Mouse (Mus musculus) forebrain, embryonic 12.5 days (tissue): ENCODE data around the gene Poc1a. TPM values are rescaled to one million over a fixed set of nuclear protein-coding genes. Genes with fewer than 3 reads are reported as not detected.

Experiments
- ATAC-seq: fragments of 200-750 bp; cut with Nextera tagmentation; 2 replicates; pipeline ENCODE4 v1.8.0; 2017; ENCODE audit warnings: moderate TSS enrichment; ENCODE audit not compliant: low FRiP score
- H3K27ac ChIP-seq: fragments of 300-500 bp; sonication (generic); 2 replicates; pipeline ENCODE4 v1.5.1; 2016; ENCODE audit warnings: mild to moderate bottlenecking
- H3K27me3 ChIP-seq: fragments of 300-500 bp; sonication (generic); 2 replicates; pipeline ENCODE4 v1.6.1; 2016; ENCODE audit warnings: mild to moderate bottlenecking
- H3K36me3 ChIP-seq: fragments of 300-500 bp; sonication (generic); replicated peaks from 2 replicates; pipeline ENCODE4 v1.6.1; 2016; ENCODE audit warnings: mild to moderate bottlenecking
- H3K4me1 ChIP-seq: fragments of 300-500 bp; sonication (generic); 2 replicates; pipeline ENCODE4 v1.6.1; 2016
- H3K4me2 ChIP-seq: fragments of 300-500 bp; sonication (generic); 2 replicates; pipeline ENCODE4 v1.6.1; 2016; ENCODE audit warnings: mild to moderate bottlenecking, moderate library complexity
- H3K4me3 ChIP-seq: fragments of 300-500 bp; sonication (generic); replicated peaks from 2 replicates; pipeline ENCODE4 v1.5.1; 2016; ENCODE audit warnings: mild to moderate bottlenecking
- H3K9ac ChIP-seq: fragments of 300-500 bp; sonication (generic); 2 replicates; pipeline ENCODE4 v1.6.1; 2016; ENCODE audit warnings: mild to moderate bottlenecking
- H3K9me3 ChIP-seq: fragments of 300-500 bp; sonication (generic); 2 replicates; pipeline ENCODE4 v1.6.1; 2016
- WGBS: fragments of 180-500 bp; shearing (Covaris S2); methylation state at CpG from one replicate; pipeline ENCODE4 v1.1.7; 2016; 5-methylcytosine and 5-hydroxymethylcytosine counted together
- polyA plus RNA-seq: library from polyadenylated mRNA; unstranded; fragments of >200 nt; fragmentation: Nextera tagmentation; extraction: Ambion mirVana; gene quantifications from 2 replicates; pipeline ENCODE4 v1.2.1, GENCODE M21; 2016

The Poc1a gene
- polyA plus RNA-seq, 1 experiment from 2014 or later = 23.8 TPM

DNA sequence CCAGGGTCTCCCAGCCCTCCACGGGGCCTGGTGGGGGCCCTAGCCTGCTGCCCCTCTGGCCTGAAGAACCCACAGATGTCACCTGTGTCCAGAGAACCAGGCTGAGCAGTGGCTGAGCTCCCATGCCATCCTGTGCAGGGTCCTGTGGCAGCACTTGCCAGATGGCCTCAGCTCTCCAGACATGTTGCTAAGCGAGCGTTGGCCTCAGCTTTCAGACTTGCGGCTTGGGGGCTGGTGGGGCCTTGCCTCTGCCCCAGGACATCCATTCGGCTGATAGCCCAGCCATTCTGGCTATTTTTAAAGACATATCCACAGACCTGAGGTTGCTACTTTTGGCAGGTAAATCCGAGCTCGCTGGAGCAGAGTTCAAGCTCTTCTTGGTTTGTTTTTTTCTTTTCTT lies 93.1 kb downstream of the Poc1a start:
- no peak overlapping the region for H3K4me3 ChIP-seq
- no peaks in the 10 kb centered on the region; the same call in 1 of the 2 replicates for H3K27me3 ChIP-seq
- H3K36me3 ChIP-seq = peaks cover 56% of the 10 kb centered on the region
- H3K9me3 ChIP-seq = no peaks in the 10 kb centered on the region
- H3K4me1 ChIP-seq = peaks cover 38% of the 10 kb centered on the region
- no peak overlapping the region for H3K4me2 ChIP-seq
- ATAC-seq = no peak
- WGBS = 85% methylated on average over 7 of the region's 7 CpGs
- H3K27ac ChIP-seq = no peak overlapping the region
- H3K9ac ChIP-seq = no peak overlapping the region

- H3K4me3 ChIP-seq = no peak overlapping the region
- no peak overlapping the region for H3K27ac ChIP-seq
- WGBS = 84% methylated on average over 8 of the region's 8 CpGs
- H3K36me3 ChIP-seq = peaks cover 42% of the 10 kb centered on the region
- H3K9ac ChIP-seq = no peak overlapping the region
- ATAC-seq = no peak
- H3K4me2 ChIP-seq = no peak overlapping the region
- peaks cover 7% of the 10 kb centered on the region; the same call in 1 of the 2 replicates for H3K4me1 ChIP-seq
- H3K27me3 ChIP-seq = peaks cover 3% of the 10 kb centered on the region; the same call in 1 of the 2 replicates
- no peaks in the 10 kb centered on the region for H3K9me3 ChIP-seq
These were observed 96.4 kb downstream of the Poc1a start for GRCm38 (mm10) chr9:106377247-106377646.

DNA sequence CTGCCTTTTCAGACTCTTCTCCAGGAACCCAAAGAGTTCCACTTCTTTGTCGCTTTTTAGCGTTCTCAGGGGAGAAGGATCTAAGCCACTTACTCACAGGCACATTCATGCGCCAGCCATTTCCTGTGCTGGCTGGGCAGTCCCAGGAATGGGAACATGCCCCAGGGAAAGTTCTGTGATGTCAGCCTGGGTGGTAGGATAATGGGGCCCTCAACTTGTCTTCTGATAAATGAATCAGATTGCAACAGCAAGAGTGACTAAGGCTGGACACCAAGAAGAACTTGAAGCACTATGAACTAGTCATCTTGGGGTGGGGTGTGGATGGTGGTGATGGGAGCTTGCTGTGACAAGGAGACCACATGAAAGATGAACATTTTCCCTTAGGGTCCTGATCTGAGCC lies 97.2 kb downstream of the Poc1a start:
- H3K36me3 ChIP-seq = peaks cover 34% of the 10 kb centered on the region
- no peak overlapping the region for H3K9ac ChIP-seq
- peaks cover 2% of the 10 kb centered on the region; the same call in 1 of the 2 replicates for H3K4me1 ChIP-seq
- 81% methylated on average over 3 of the region's 3 CpGs for WGBS
- H3K4me2 ChIP-seq = no peak overlapping the region
- ATAC-seq = no peak
- H3K9me3 ChIP-seq = no peaks in the 10 kb centered on the region
- no peak overlapping the region for H3K4me3 ChIP-seq
- H3K27me3 ChIP-seq = peaks cover 4% of the 10 kb centered on the region; the same call in 1 of the 2 replicates
- no peak overlapping the region for H3K27ac ChIP-seq

- Histone ChIP-seq H3K4me2 (no peak overlapping the region), H3K9ac (no peak overlapping the region), H3K27me3 (peaks cover 4% of the 10 kb centered on the region; the same call in 1 of the 2 replicates), H3K27ac (no peak overlapping the region), H3K4me1 (peaks cover 10% of the 10 kb centered on the region), H3K36me3 (peaks cover 27% of the 10 kb centered on the region), H3K4me3 (no peak overlapping the region), H3K9me3 (no peaks in the 10 kb centered on the region)
- 74% methylated on average over 9 of the region's 9 CpGs for WGBS
- ATAC-seq = no peak
These were observed 97.9 kb downstream of the Poc1a start for GRCm38 (mm10) chr9:106378753-106379152.

DNA sequence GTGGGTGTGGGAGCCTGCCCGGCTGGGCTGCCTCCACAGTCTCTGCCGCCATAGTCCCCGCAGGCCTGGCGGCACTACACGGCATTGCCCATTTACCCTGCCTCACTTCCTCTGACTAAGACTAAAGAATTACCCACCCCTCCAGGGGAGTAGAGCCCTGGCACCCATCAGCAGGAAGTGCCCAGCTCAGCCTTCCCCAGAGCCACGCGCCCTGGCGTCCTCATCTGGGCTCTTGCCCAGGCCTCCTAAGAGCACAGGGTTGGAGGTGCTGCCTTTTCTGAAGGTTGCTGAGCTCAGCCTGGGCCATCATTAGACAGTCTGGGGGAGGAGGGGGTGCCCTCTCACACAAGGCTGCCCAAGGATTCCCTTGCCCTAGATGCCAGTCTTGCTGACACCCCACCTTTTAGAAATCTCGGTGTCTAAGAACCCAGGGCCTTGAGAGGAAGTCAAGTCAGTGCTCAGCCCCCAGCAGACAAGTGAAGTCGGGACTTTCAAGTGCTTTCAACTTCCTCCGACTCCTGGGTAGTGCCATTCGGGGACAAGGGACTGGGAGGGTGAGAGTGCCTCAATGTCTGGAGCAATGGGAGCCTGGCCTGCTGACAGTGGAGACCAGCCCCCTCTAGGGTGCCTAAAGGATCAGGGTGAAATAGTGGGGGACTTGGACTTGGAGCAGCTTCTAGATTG lies 105.5 kb downstream of the Poc1a start:
- Histone ChIP-seq H3K4me2 (no peak overlapping the region), H3K27ac (no peak overlapping the region), H3K27me3 (peaks cover 16% of the 10 kb centered on the region; the same call in 1 of the 2 replicates), H3K4me1 (peaks cover 32% of the 10 kb centered on the region), H3K9ac (no peak overlapping the region), H3K36me3 (no peaks in the 10 kb centered on the region), H3K9me3 (no peaks in the 10 kb centered on the region), H3K4me3 (no peak overlapping the region)
- 90% methylated on average over 12 of the region's 12 CpGs for WGBS
- no peak for ATAC-seq

DNA sequence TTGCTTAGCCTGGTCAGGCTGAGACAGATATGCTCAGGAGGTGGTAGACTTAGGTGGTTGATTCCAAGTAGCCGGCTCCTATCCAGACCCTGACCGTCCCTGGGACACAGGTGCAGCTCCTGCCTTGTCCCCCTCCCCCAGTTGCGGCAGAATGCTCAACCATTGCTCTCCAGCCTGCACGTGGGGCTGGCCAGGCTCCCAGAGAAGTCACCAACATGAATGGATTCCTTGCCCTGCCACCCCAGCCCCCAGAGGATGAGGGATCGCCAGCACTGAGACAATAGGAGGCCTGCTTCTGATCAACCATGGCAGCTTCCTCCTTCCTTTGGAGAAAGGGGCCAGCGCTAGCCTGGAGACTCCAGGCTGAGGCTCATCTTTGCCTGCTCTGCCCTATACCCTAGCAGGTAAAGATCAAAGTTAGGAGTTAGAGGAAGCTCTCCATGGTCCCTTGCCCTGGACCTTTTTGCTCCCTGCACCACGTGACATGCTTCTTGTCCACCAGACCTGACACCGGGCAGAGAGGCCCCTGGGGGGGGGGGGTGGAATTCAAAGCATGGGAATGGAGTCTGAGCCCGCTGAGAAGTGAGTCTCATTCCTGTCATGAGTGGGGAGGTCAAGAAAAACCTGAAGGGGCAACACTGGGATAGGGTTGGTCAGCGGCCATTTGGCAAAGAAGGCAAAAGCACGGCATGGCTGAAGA lies 112.1 kb downstream of the Poc1a start:
- 84% methylated on average over 11 of the region's 11 CpGs for WGBS
- no peaks in the 10 kb centered on the region; the same call in 1 of the 2 replicates for H3K27me3 ChIP-seq
- ATAC-seq = no peak
- H3K9ac ChIP-seq = no peak overlapping the region
- H3K36me3 ChIP-seq = no peaks in the 10 kb centered on the region
- H3K4me1 ChIP-seq = peaks cover 19% of the 10 kb centered on the region
- no peaks in the 10 kb centered on the region for H3K9me3 ChIP-seq
- no peak overlapping the region for H3K4me3 ChIP-seq
- no peak overlapping the region for H3K27ac ChIP-seq
- H3K4me2 ChIP-seq = no peak overlapping the region

DNA sequence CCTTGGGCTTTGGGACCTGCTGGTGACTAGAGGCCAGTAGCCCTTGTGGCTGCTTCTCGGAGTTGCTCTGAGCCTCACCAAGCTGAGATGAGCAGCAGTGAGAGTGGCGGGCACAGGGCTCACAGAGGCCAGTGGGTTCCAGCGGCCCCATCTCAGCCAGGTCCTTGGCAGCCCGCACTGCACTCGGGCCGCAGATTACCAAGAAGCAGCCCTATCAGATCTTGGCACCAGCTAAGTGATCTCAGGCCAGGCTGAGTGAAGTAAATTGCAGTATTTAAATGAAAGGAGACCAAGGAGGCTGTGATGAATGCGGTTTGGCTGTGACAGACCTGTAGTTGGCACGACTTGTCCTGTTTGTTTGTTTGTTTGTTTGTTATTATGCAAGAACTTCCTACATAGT lies 112.7 kb downstream of the Poc1a start:
- Histone ChIP-seq H3K36me3 (no peaks in the 10 kb centered on the region), H3K4me3 (no peak overlapping the region), H3K9ac (no peak overlapping the region), H3K27ac (no peak overlapping the region), H3K4me1 (peaks cover 19% of the 10 kb centered on the region), H3K9me3 (no peaks in the 10 kb centered on the region), H3K27me3 (no peaks in the 10 kb centered on the region; the same call in 1 of the 2 replicates), H3K4me2 (no peak overlapping the region)
- no peak for ATAC-seq
- WGBS = 86% methylated on average over 8 of the region's 8 CpGs

DNA sequence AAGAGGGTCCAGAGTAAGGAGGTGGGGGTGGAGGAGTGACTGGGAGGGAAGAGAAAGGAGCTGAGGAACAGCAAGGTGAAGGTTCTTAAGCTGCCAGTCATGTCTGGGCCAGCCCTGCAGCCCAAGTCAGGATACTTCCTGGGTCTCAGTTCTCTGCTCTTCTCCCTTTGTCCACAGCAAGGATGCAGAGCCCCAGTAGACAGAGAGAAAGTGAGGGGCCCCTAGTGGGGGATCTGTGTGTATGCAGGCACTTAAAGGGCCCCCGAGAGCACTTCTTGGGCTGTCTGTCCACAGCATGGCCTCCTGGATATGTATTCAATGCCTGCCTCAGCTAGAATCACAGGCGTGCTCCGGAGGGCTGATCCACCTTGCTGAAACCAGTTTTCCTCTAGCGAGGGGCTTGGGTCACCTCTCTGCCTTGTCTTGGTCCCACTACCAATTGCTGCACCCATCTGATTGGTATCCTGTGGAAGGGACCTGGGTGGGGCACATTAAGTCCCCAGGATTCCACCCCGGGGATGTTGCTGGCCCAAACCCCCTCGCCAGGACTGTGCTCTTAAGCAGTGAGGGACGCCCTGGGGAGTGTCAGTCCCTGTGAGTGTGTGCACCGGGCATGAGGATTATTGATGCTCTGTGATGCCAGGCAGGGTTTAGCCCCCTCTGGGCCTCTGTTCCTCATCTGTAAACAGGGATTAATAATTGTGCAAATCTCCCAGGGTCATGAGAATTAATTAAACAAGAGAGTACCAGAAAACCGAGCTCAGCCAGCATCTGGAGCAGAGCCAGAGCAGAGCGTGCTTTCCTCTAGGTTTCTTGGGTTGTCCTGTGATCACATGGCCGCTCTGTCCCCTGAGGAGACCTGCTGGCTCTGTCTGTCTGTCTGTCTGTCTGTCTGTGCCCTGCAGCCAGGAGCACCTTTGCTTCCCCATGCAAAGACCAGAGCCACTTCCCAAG lies 114.1 kb downstream of the Poc1a start:
- Histone ChIP-seq H3K9me3 (no peaks in the 10 kb centered on the region), H3K27ac (peak overlapping the region; percentile 51; the same call in 1 of the 2 replicates), H3K27me3 (no peaks in the 10 kb centered on the region; the same call in 1 of the 2 replicates)

GRCm38 (mm10) chr9:106397733-106398132 lies 116.9 kb downstream of the Poc1a start:
- H3K9ac ChIP-seq = no peak overlapping the region

More for the DNA sequence above, 114.1 kb downstream of the Poc1a start:
- H3K36me3 ChIP-seq = no peaks in the 10 kb centered on the region
- WGBS = 35% methylated on average over 11 of the region's 11 CpGs
- H3K9ac ChIP-seq = no peak overlapping the region
- peaks cover 19% of the 10 kb centered on the region for H3K4me1 ChIP-seq
- H3K4me3 ChIP-seq = no peak overlapping the region
- no peak overlapping the region for H3K4me2 ChIP-seq
- ATAC-seq = peak; percentile 64

GRCm38 (mm10) chr9:106398667-106399311 lies 117.9 kb downstream of the Poc1a start:
- Histone ChIP-seq H3K9ac (no peak overlapping the region), H3K27ac (no peak overlapping the region), H3K27me3 (no peaks in the 10 kb centered on the region; the same call in 1 of the 2 replicates), H3K4me1 (peaks cover 17% of the 10 kb centered on the region), H3K9me3 (no peaks in the 10 kb centered on the region), H3K4me2 (no peak overlapping the region), H3K36me3 (no peaks in the 10 kb centered on the region), H3K4me3 (no peak overlapping the region)
- ATAC-seq = no peak
- 87% methylated on average over 9 of the region's 9 CpGs for WGBS

More at GRCm38 (mm10) chr9:106397733-106398132, 116.9 kb downstream of the Poc1a start:
- H3K36me3 ChIP-seq = no peaks in the 10 kb centered on the region
- 84% methylated on average over 4 of the region's 4 CpGs for WGBS
- no peak overlapping the region for H3K27ac ChIP-seq
- H3K4me1 ChIP-seq = peaks cover 17% of the 10 kb centered on the region
- no peaks in the 10 kb centered on the region for H3K9me3 ChIP-seq
- H3K27me3 ChIP-seq = no peaks in the 10 kb centered on the region; the same call in 1 of the 2 replicates
- no peak for ATAC-seq
- no peak overlapping the region for H3K4me2 ChIP-seq
- H3K4me3 ChIP-seq = no peak overlapping the region

DNA sequence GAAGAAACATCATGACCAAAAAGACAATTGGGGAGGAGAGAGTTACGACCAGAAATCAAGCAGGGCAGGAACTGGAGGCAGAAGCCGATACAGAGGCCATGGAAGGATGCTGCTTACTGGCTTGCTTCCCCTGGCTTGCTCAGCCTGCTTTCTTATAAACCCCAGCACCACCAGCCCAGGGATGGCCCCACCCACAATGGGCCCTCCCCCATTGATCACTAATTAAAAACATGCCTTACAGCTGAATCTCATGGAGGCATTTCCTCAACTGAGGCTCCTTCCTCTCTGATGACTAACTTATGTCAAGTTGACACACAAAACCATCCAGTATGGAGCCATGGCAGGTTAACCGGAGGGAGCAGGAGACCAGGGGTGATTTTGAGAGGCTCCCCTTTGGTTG lies 118.9 kb downstream of the Poc1a start:
- Histone ChIP-seq H3K4me2 (no peak overlapping the region), H3K27me3 (no peaks in the 10 kb centered on the region; the same call in 1 of the 2 replicates), H3K4me3 (no peak overlapping the region), H3K4me1 (peaks cover 8% of the 10 kb centered on the region), H3K36me3 (no peaks in the 10 kb centered on the region), H3K9me3 (no peaks in the 10 kb centered on the region), H3K27ac (no peak overlapping the region), H3K9ac (no peak overlapping the region)
- no peak for ATAC-seq
- 80% methylated on average over 3 of the region's 3 CpGs for WGBS
